Mouse (Mus musculus) C2C12 (cell line): Measurements from ENCODE around the gene Mgat4b.

Experiments
- CEBPB ChIP-seq: IDR thresholded peaks from one replicate; pipeline ENCODE4 v1.6.1; 2011; ENCODE audit warnings: low read depth, mild to moderate bottlenecking, control low read depth, moderate library complexity
- CTCF ChIP-seq: IDR thresholded peaks from one replicate; pipeline ENCODE4 v1.5.1; 2011; ENCODE audit not compliant: control insufficient read depth, insufficient read depth, insufficient read length
- MAX ChIP-seq: IDR thresholded peaks from one replicate; pipeline ENCODE4 v1.6.1; 2011; ENCODE audit warnings: mild to moderate bottlenecking, control low read depth
- MYOD1 ChIP-seq: IDR thresholded peaks from one replicate; pipeline ENCODE4 v1.6.1; 2011; ENCODE audit warnings: low read depth; ENCODE audit not compliant: control insufficient read depth, insufficient read length
- MYOG ChIP-seq: IDR thresholded peaks from one replicate; pipeline ENCODE4 v1.6.1; 2011; ENCODE audit not compliant: control insufficient read depth, insufficient read length; ENCODE audit errors: extremely low read depth
- USF1 ChIP-seq: IDR thresholded peaks from one replicate; pipeline ENCODE4 v1.6.1; 2011; ENCODE audit warnings: low read depth, mild to moderate bottlenecking, control low read depth, moderate library complexity

DNA sequence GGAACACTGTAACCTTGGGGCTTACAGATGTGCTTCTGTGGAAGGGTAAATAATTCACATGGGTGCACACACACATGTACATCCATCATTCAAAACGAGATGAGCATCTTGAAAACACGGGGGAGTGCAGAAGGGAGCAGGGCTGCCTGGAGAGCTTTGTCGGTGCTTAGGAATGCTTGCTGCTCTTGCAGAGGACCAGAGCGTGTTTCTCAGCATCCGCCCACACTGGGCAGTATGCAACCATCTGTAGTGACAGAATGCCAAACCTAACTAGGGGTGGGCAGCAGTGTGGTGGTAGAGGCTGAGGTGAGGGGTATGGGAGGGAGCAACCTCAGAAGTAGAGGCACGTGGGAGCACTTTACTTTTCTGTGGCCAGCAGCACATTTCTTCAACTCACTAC, 33.6 kb upstream of the Mgat4b start:
- TF ChIP-seq USF1, result no peak
- TF ChIP-seq CTCF, result no peak
- TF ChIP-seq MYOG, result no peak
- TF ChIP-seq MYOD1, result no peak
- TF ChIP-seq MAX, result no peak
- TF ChIP-seq CEBPB, result no peak
